Mouse (Mus musculus) CH12.LX (cell line): ENCODE data around the gene Unk.

Experiments used
- CHD2 ChIP-seq: IDR thresholded peaks from 2 replicates; pipeline ENCODE4 v1.6.1; 2011; ENCODE audit warnings: low read length, improper control_type of control experiment
- CTCF ChIP-seq, 2 experiments: IDR thresholded peaks in 1 of 2; conservative IDR thresholded peaks in 1 of 2; 2 replicates each; pipeline ENCODE4 v1.5.1; 2011 to 2012; ENCODE audit warnings: low read depth in 2 of 2, low read length in 2 of 2, improper control_type of control experiment in 1 of 2, inconsistent platforms in 1 of 2, mild to moderate bottlenecking in 1 of 2, moderate library complexity in 1 of 2
- EP300 ChIP-seq: IDR thresholded peaks from 2 replicates; pipeline ENCODE4 v1.6.1; 2011; ENCODE audit warnings: low read length, improper control_type of control experiment
- IRF4 ChIP-seq: IDR thresholded peaks from 2 replicates; pipeline ENCODE4 v1.6.1; 2014; ENCODE audit warnings: low read depth, mild to moderate bottlenecking, inconsistent platforms, low read length, improper control_type of control experiment
- JUN ChIP-seq: IDR thresholded peaks from 2 replicates; pipeline ENCODE4 v1.6.1; 2011; ENCODE audit warnings: low read depth, mild to moderate bottlenecking, low read length, improper control_type of control experiment, moderate library complexity; ENCODE audit not compliant: insufficient read depth
- JUND ChIP-seq: conservative IDR thresholded peaks from 2 replicates; pipeline ENCODE4 v1.6.1; 2011; ENCODE audit warnings: low read depth, low read length, improper control_type of control experiment
- MAX ChIP-seq: IDR thresholded peaks from 2 replicates; pipeline ENCODE4 v1.6.1; 2011; ENCODE audit warnings: low read length, improper control_type of control experiment
- NELFE ChIP-seq: IDR thresholded peaks from 2 replicates; pipeline ENCODE4 v1.6.1; 2011; ENCODE audit warnings: low read depth, low read length, improper control_type of control experiment
- PAX5 ChIP-seq: IDR thresholded peaks from 2 replicates; pipeline ENCODE4 v1.6.1; 2012; ENCODE audit warnings: low read length, inconsistent platforms, mixed read lengths
- POLR2A ChIP-seq: IDR thresholded peaks from 2 replicates; pipeline ENCODE4 v1.6.1; 2011; ENCODE audit warnings: low read depth, mild to moderate bottlenecking, improper control_type of control experiment, low read length
- SMC3 ChIP-seq: IDR thresholded peaks from 2 replicates; pipeline ENCODE4 v1.6.1; 2011; ENCODE audit warnings: low read depth, low read length, improper control_type of control experiment
- TCF12 ChIP-seq: IDR thresholded peaks from 2 replicates; pipeline ENCODE4 v1.6.1; 2014; ENCODE audit warnings: low read depth, mild to moderate bottlenecking, inconsistent platforms, low read length, improper control_type of control experiment
- USF2 ChIP-seq: conservative IDR thresholded peaks from 2 replicates; pipeline ENCODE4 v1.6.1; 2011; ENCODE audit warnings: low read depth, low read length, improper control_type of control experiment
- ZMIZ1 ChIP-seq: IDR thresholded peaks from 2 replicates; pipeline ENCODE4 v1.6.1; 2012; ENCODE audit warnings: low read depth, mild to moderate bottlenecking, inconsistent platforms, low read length, improper control_type of control experiment

DNA sequence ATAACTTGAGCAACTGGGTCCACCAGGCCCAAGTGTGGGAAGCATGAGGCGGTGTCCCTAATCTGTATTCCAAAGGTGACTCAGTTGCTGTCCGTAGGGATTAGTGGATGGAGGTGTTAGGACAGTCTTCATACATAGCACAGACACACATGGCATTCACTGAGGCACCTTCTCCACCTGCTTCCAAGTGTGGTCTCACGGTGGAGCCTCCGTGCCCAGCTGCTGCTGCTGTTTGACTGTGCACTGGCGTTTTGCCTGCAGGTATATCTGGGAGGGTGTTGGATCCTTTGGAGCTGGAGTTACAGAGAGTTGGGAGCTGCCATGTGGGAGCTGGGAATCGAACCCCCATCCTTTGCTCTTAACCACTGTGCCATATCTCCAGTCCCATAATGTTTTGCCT, 4.5 kb downstream of the Unk start:
- TF ChIP-seq CTCF (conservative IDR thresholded peaks at IDR 0.05 in 1 of 2, IDR thresholded peaks at IDR 0.05 in 1 of 2; ENCODE audit: low read depth in 2 of 2, low read length in 2 of 2) (no peak), CHD2 (no peak), SMC3 (no peak), EP300 (no peak), MAX (no peak), JUND (no peak), IRF4 (no peak), ZMIZ1 (no peak), POLR2A (no peak), JUN (no peak), USF2 (no peak), TCF12 (no peak), PAX5 (no peak), NELFE (no peak)
